In the genomic region with DNA sequence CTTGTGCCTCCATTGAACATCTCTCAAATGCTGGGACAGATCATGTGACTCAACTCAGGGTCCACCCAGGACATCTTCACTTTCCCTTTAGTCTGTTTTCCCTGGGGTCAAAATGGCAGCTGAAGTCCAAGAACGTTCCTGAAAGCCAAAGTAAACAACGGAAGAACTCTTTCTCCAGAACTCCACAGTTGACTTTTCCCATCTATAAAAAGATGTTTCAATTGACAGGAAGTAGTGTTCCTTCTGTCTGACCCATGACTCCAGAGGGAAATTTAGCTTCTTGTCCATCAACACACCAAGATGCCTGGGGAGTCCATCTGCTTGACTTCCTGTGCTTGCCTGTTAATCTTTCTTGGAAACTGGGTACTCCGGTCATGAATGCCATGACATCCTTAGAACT, we compare ENCODE assay signal across 12 mouse cellular contexts.
"Had no signal": no experiment of that assay in that cellular context is flagged by ENCODE, and none has a peak within 500 bp of the region (broad histone marks: within the 10 kb centered on the region; RNA-seq: fewer than 3 reads in every experiment).

No protein-coding gene starts in this region.

- H3K4me3 ChIP-seq: layer of hippocampus, adult 2 months; limb, embryonic 13.5 days; liver, embryonic 12.5 days; midbrain, embryonic 12.5 days; neural tube, embryonic 13.5 days; stomach, embryonic 15.5 days had no signal

- H3K27ac ChIP-seq: kidney, postnatal 0 days; layer of hippocampus, adult 2 months; limb, embryonic 13.5 days; liver, embryonic 12.5 days; midbrain, embryonic 12.5 days; neural tube, embryonic 13.5 days; stomach, embryonic 15.5 days had no signal

- H3K27me3 ChIP-seq: limb, embryonic 13.5 days; midbrain, embryonic 12.5 days; neural tube, embryonic 13.5 days; stomach, embryonic 15.5 days had no signal

- DNase-seq: kidney, postnatal 4 days; retina, postnatal 1 day; right cerebral cortex, postnatal 4 days; thymus, adult 2 months; thymus, postnatal 36 days had no signal

- H3K4me1 ChIP-seq: limb, embryonic 13.5 days; neural tube, embryonic 13.5 days; stomach, embryonic 15.5 days had no signal

- H3K36me3 ChIP-seq: limb, embryonic 13.5 days; liver, embryonic 12.5 days; midbrain, embryonic 12.5 days; neural tube, embryonic 13.5 days; stomach, embryonic 15.5 days had no signal

- H3K9me3 ChIP-seq: midbrain, embryonic 12.5 days; neural tube, embryonic 13.5 days; stomach, embryonic 15.5 days had no signal
